Mouse (Mus musculus) cerebellum, adult 2 months (tissue): ENCODE data around the gene Wfdc15b.

Source experiments
- CTCF ChIP-seq: fragments of 200-500 bp; IDR thresholded peaks from 2 replicates; pipeline ENCODE4 v1.5.1; 2011; ENCODE audit warnings: low read depth, mild to moderate bottlenecking, control low read depth, low read length, moderate library complexity, borderline replicate concordance; ENCODE audit not compliant: insufficient read depth
- POLR2A ChIP-seq: fragments of 200-500 bp; IDR thresholded peaks from 2 replicates; pipeline ENCODE4 v1.6.1; 2011; ENCODE audit warnings: low read length, control low read depth, borderline replicate concordance; ENCODE audit not compliant: insufficient read depth

- TF ChIP-seq CTCF (no peak), POLR2A (no peak)
Observed at GRCm38 (mm10) chr2:164221522-164221921, at the start of gene Wfdc15b.
